Mouse (Mus musculus) heart, postnatal 4 days (tissue): ENCODE data around the gene Myl6b. TPM values are rescaled to one million over a fixed set of nuclear protein-coding genes. Genes with fewer than 3 reads are reported as not detected.

Experiments used
- microRNA-seq, 2 experiments: library from miRNA; unstranded; fragments of <30 nt; microRNA quantifications; one replicate each; pipeline ENCODE4 v1.2.0; 2021 to 2022
- total RNA-seq, 2 experiments: library from RNA; stranded (reverse); gene quantifications; 2 replicates each; pipeline ENCODE4 v1.2.3; 2021

The Myl6b gene
- total RNA-seq, 2 experiments from 2014 or later: 3.7 TPM

Small RNA genes lying within 50 kb of the gene (microRNA-seq; reads per million reads assigned to microRNA genes)
- gene Mir6916: 0 to 0.35 reads per million in 2 experiments
- gene Mir8105: 0.69 to 1.0 reads per million in 2 experiments

Other genes with a start within 250 kb of the Myl6b start
- under 1 TPM in 1 of 2 experiments, not detected in 1; 0.29 TPM for gene Apon, start 244.6 kb downstream of the Myl6b start, total RNA-seq
- not detected for gene Apof, start 230.0 kb downstream of the Myl6b start, total RNA-seq
- 10 to 100 TPM in 1 of 2 experiments, 1 to 10 TPM in 1; 10.0 TPM for gene Stat2, start 228.1 kb downstream of the Myl6b start, total RNA-seq
- gene Il23a, start 199.9 kb downstream of the Myl6b start, total RNA-seq: 1 to 10 TPM; 1.5 to 2.2 TPM
- 10 to 100 TPM; 17.6 to 18.1 TPM for gene Pan2, start 195.3 kb downstream of the Myl6b start, total RNA-seq
- gene Cnpy2, start 176.2 kb downstream of the Myl6b start, total RNA-seq: 100 to 1,000 TPM in 1 of 2 experiments, 10 to 100 TPM in 1; 92.1 to 100 TPM
- gene Cs, start 161.0 kb downstream of the Myl6b start, total RNA-seq: 100 to 1,000 TPM; 819 to 825 TPM
- gene Coq10a, start 129.7 kb downstream of the Myl6b start, total RNA-seq: 10 to 100 TPM; 82.0 to 85.7 TPM
- 10 to 100 TPM; 44.4 to 44.9 TPM for gene Ankrd52, start 121.6 kb downstream of the Myl6b start, total RNA-seq
- not detected for gene Slc39a5, start 97.5 kb downstream of the Myl6b start, total RNA-seq
- gene Nabp2, start 87.2 kb downstream of the Myl6b start, total RNA-seq: 10 to 100 TPM; 44.1 to 47.1 TPM
- 10 to 100 TPM; 25.0 to 27.0 TPM for gene Rnf41, start 87.0 kb downstream of the Myl6b start, total RNA-seq
- 10 to 100 TPM; 97.0 to 97.3 TPM for gene Smarcc2, start 39.4 kb downstream of the Myl6b start, total RNA-seq
- 100 to 1,000 TPM; 616 to 628 TPM for gene Myl6, start 4.5 kb downstream of the Myl6b start, total RNA-seq
- gene Esyt1, start 27.2 kb upstream of the Myl6b start, total RNA-seq: 10 to 100 TPM; 28.4 to 31.3 TPM
- 1 to 10 TPM; 6.9 to 8.3 TPM for gene Zc3h10, start 49.1 kb upstream of the Myl6b start, total RNA-seq
- 1,000 to 10,000 TPM; 2,410 to 2,531 TPM for gene Rpl41, start 50.6 kb upstream of the Myl6b start, total RNA-seq
- gene Pa2g4, start 67.3 kb upstream of the Myl6b start, total RNA-seq: 10 to 100 TPM; 81.9 to 82.5 TPM
- 1 to 10 TPM; 7.1 to 8.2 TPM for gene Erbb3, start 91.0 kb upstream of the Myl6b start, total RNA-seq
- 100 to 1,000 TPM; 505 to 516 TPM for gene Rps26, start 128.1 kb upstream of the Myl6b start, total RNA-seq
- gene Ikzf4, start 147.3 kb upstream of the Myl6b start, total RNA-seq: 1 to 10 TPM; 1.7 to 2.4 TPM
- 10 to 100 TPM; 11.6 to 12.1 TPM for gene Suox, start 175.4 kb upstream of the Myl6b start, total RNA-seq
- 10 to 100 TPM; 65.1 to 66.3 TPM for gene Rab5b, start 197.6 kb upstream of the Myl6b start, total RNA-seq
- gene Pmel, start 205.5 kb upstream of the Myl6b start, total RNA-seq: 1 to 10 TPM; 1.3 to 1.8 TPM
- gene Cdk2, start 206.3 kb upstream of the Myl6b start, total RNA-seq: 10 to 100 TPM; 59.2 to 63.1 TPM
- 1 to 10 TPM; 5.3 to 6.5 TPM for gene Dgka, start 246.2 kb upstream of the Myl6b start, total RNA-seq
- 10 to 100 TPM; 20.3 to 21.9 TPM for gene Pym1, start 249.2 kb upstream of the Myl6b start, total RNA-seq